Mouse (Mus musculus) spleen, postnatal 14 days (tissue): ENCODE measurements around the gene Olfml2b.
A peak's percentile ranks its signal among the peaks of the same experiment; 100 is the strongest.

Experiments
- DNase-seq, 2 experiments: peaks; one replicate each; pipeline ENCODE4 v3.0.0; 2021 to 2022; ENCODE audit warnings: low spot score in 2 of 2

The Olfml2b gene

GRCm38 (mm10) chr1:170695326-170695725 is 51.0 kb downstream of the Olfml2b start:
- DNase-seq: no peak

- no peak for DNase-seq
Observed at GRCm38 (mm10) chr1:170696996-170697395, 52.7 kb downstream of the Olfml2b start.

GRCm38 (mm10) chr1:170697771-170698356 is 53.5 kb downstream of the Olfml2b start:
- no peak for DNase-seq

GRCm38 (mm10) chr1:170698771-170699170 is 54.4 kb downstream of the Olfml2b start:
- no peak for DNase-seq

GRCm38 (mm10) chr1:170699553-170699952 is 55.2 kb downstream of the Olfml2b start:
- no peak for DNase-seq

- DNase-seq: no peak
Observed at GRCm38 (mm10) chr1:170700496-170701027, 56.2 kb downstream of the Olfml2b start.

- DNase-seq: no peak
Observed at GRCm38 (mm10) chr1:170701178-170701577, 56.8 kb downstream of the Olfml2b start.

GRCm38 (mm10) chr1:170701582-170701981 is 57.2 kb downstream of the Olfml2b start:
- no peak for DNase-seq

- no peak for DNase-seq
Observed at GRCm38 (mm10) chr1:170702263-170702662, 57.9 kb downstream of the Olfml2b start.

GRCm38 (mm10) chr1:170702958-170703357 is 58.6 kb downstream of the Olfml2b start:
- DNase-seq: no peak

- DNase-seq: no peak
Observed at GRCm38 (mm10) chr1:170704103-170704502, 59.8 kb downstream of the Olfml2b start.

GRCm38 (mm10) chr1:170704911-170705594 is 60.7 kb downstream of the Olfml2b start:
- no peak for DNase-seq

- DNase-seq: no peak
Observed at GRCm38 (mm10) chr1:170706046-170706445, 61.7 kb downstream of the Olfml2b start.

GRCm38 (mm10) chr1:170709034-170709433 is 64.7 kb downstream of the Olfml2b start:
- DNase-seq: no peak

GRCm38 (mm10) chr1:170709481-170709880 is 65.1 kb downstream of the Olfml2b start:
- peak; percentile 51 to 60 for DNase-seq

GRCm38 (mm10) chr1:170709969-170710368 is 65.6 kb downstream of the Olfml2b start:
- DNase-seq: no peak

GRCm38 (mm10) chr1:170711731-170712130 is 67.4 kb downstream of the Olfml2b start:
- DNase-seq: no peak

GRCm38 (mm10) chr1:170717241-170717828 is 73.0 kb downstream of the Olfml2b start:
- no peak for DNase-seq

- no peak for DNase-seq
Observed at GRCm38 (mm10) chr1:170718133-170718810, 73.9 kb downstream of the Olfml2b start.

- no peak for DNase-seq
Observed at GRCm38 (mm10) chr1:170721560-170721959, 77.2 kb downstream of the Olfml2b start.

GRCm38 (mm10) chr1:170728524-170728923 is 84.2 kb downstream of the Olfml2b start:
- DNase-seq: no peak

- no peak for DNase-seq
Observed at GRCm38 (mm10) chr1:170729267-170729962, 85.1 kb downstream of the Olfml2b start.
